Comparison of ENCODE assay signal across 8 mouse cellular contexts in genomic region chr12:78055956-78056355, GRCm38 (mm10).
DNase-seq lines count a peak whose midpoint lies in the region; ATAC-seq and TF ChIP-seq lines count a peak whose summit lies in the region.

No protein-coding gene starts in this region.

- H3K9me3 ChIP-seq in limb, embryonic 10.5 days (replicated peaks) = no peaks in the 10 kb centered on the region
- H3K9me3 ChIP-seq in midbrain, embryonic 14.5 days (ENCODE audit: control insufficient read depth, low read length) = no peaks in the 10 kb centered on the region
- no peaks in the 10 kb centered on the region for H3K9me3 ChIP-seq in stomach, postnatal 0 days (ENCODE audit: control insufficient read depth, low read length)

- H3K4me2 ChIP-seq in midbrain, embryonic 14.5 days (ENCODE audit: low read length) = peak overlapping the region; percentile 50
- H3K4me2 ChIP-seq in stomach, postnatal 0 days (replicated peaks; ENCODE audit: low read depth) = no peak overlapping the region

- 6% methylated on average over 9 of the region's 9 CpGs for WGBS in limb, embryonic 10.5 days
- 2% methylated on average over 9 of the region's 9 CpGs for WGBS in midbrain, embryonic 14.5 days
- WGBS in stomach, postnatal 0 days = 5% methylated on average over 9 of the region's 9 CpGs

- no peak overlapping the region for H3K9ac ChIP-seq in midbrain, embryonic 14.5 days (replicated peaks; ENCODE audit: low read length)
- H3K9ac ChIP-seq in stomach, postnatal 0 days (ENCODE audit: low read length) = no peak overlapping the region

- TF ChIP-seq CTCF in stomach, postnatal 0 days (IDR thresholded peaks at IDR 0.05; ENCODE audit: low read depth) = peak; percentile 83

- peaks cover 11% of the 10 kb centered on the region for H3K27me3 ChIP-seq in limb, embryonic 10.5 days (ENCODE audit: low read depth, poor library complexity, severe bottlenecking)
- no peaks in the 10 kb centered on the region for H3K27me3 ChIP-seq in midbrain, embryonic 14.5 days (ENCODE audit: control insufficient read depth, insufficient read depth, low read length)
- H3K27me3 ChIP-seq in stomach, postnatal 0 days (ENCODE audit: control insufficient read depth, insufficient read depth, low read length) = no peaks in the 10 kb centered on the region

- H3K4me3 ChIP-seq in limb, embryonic 10.5 days = peak overlapping the region; percentile 16; the same call in 1 of the 2 replicates
- H3K4me3 ChIP-seq in midbrain, embryonic 14.5 days (replicated peaks; ENCODE audit: low read depth, low read length) = peak overlapping the region; percentile 12; the same call in 1 of the 2 replicates
- no peak overlapping the region for H3K4me3 ChIP-seq in stomach, postnatal 0 days (ENCODE audit: low read depth, low read length)

- no peaks in the 10 kb centered on the region for H3K36me3 ChIP-seq in limb, embryonic 10.5 days
- no peaks in the 10 kb centered on the region for H3K36me3 ChIP-seq in midbrain, embryonic 14.5 days (ENCODE audit: control insufficient read depth, insufficient read depth, low read length)
- H3K36me3 ChIP-seq in stomach, postnatal 0 days (ENCODE audit: control insufficient read depth, insufficient read depth, low read length) = no peaks in the 10 kb centered on the region

- peaks cover 6% of the 10 kb centered on the region; the same call in 1 of the 2 replicates for H3K4me1 ChIP-seq in limb, embryonic 10.5 days
- 0 out of 2 replicates have a peak, but pooled peaks cover 4% of the 10 kb centered on the region for H3K4me1 ChIP-seq in midbrain, embryonic 14.5 days (ENCODE audit: control insufficient read depth, insufficient read depth, low read length)
- H3K4me1 ChIP-seq in stomach, postnatal 0 days (replicated peaks; ENCODE audit: control insufficient read depth, insufficient read depth) = no peaks in the 10 kb centered on the region

- peak; percentile 2 for DNase-seq in 3134 (ENCODE audit: extremely low read depth, insufficient read length, low spot score)
- peak; percentile 68 for DNase-seq in NIH3T3 (ENCODE audit: low read depth)
- peak; percentile 67 to 76 for DNase-seq in cerebellum, postnatal 36 days
- peak; percentile 28 for DNase-seq in gastrocnemius, adult 18-20 months (ENCODE audit: low spot score)
- DNase-seq in kidney, adult 18-20 months = peak; percentile 63
- DNase-seq in limb, embryonic 10.5 days (ENCODE audit: low spot score) = peak; percentile 76
- DNase-seq in midbrain, embryonic 14.5 days = peak; percentile 79
- peak; percentile 54 for DNase-seq in stomach, postnatal 0 days (ENCODE audit: low spot score)

- TF ChIP-seq EP300 in stomach, postnatal 0 days (optimal IDR thresholded peaks at IDR 0.05) = no peak

- ATAC-seq in midbrain, embryonic 14.5 days (ENCODE audit: low FRiP score, low TSS enrichment) = peak; percentile 48; the same call in 1 of the 2 replicates
- no peak for ATAC-seq in stomach, postnatal 0 days (ENCODE audit: low FRiP score, low TSS enrichment)

- 0 out of 2 replicates have a peak overlapping the region, but pooled peaks have one; percentile 12 for H3K27ac ChIP-seq in limb, embryonic 10.5 days
- H3K27ac ChIP-seq in midbrain, embryonic 14.5 days (replicated peaks; ENCODE audit: low read depth, low read length) = no peak overlapping the region
- H3K27ac ChIP-seq in stomach, postnatal 0 days (replicated peaks) = no peak overlapping the region

Comparison
In these comparisons a context has a peak if more than half of its experiments do, and no peak if none do; other contexts are left out.
1. DNase-seq: peak in every context shown above with its lines; median percentile 79 in midbrain, embryonic 14.5 days; 76 in limb, embryonic 10.5 days; 72 in cerebellum, postnatal 36 days; 68 in NIH3T3; 63 in kidney, adult 18-20 months; 54 in stomach, postnatal 0 days; 28 in gastrocnemius, adult 18-20 months; 2 in 3134.